Mouse (Mus musculus): ENCODE results near the gene Tmem176a. TPM values are rescaled to one million over a fixed set of nuclear protein-coding genes. Genes with fewer than 3 reads are reported as not detected.
"Not testable (repeated sequence)": the region's sequence is repeated elsewhere in the genome, so short reads cannot be mapped to it uniquely, and the experiment has no call there.

The Tmem176a gene
- polyA plus RNA-seq, 1 experiment from 2014 or later, result 193 TPM

DNA sequence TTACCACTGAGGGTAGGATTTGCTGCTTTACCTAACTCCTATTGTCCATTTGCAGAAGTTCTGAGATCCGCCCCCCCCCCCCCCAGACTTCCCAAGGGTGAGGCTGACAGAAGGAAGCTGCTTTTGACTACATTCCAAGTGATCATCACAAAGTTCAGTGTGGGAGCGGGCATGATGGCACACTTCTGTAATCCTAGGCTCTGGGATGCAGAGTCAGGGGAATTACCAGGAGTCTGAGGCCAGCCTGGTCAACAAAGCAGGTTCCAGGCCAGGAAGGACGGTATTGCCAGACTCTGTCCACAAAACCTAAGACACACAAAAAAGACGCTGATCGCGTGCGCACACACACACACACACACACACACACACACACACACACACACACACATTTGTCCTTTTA is 22.8 kb downstream of the Tmem176a start:
- Histone ChIP-seq H3K27me3 (replicated peaks; ENCODE audit: control insufficient read depth, insufficient read depth, low read length) (no peaks in the 10 kb centered on the region), H3K4me1 (replicated peaks; ENCODE audit: control insufficient read depth, insufficient read depth, low read length) (no peaks in the 10 kb centered on the region), H3K9me3 (ENCODE audit: control insufficient read depth) (no peaks in the 10 kb centered on the region), H3K9ac (ENCODE audit: low read depth, low read length) (no peak overlapping the region), H3K27ac (ENCODE audit: low read depth, low read length) (no peak overlapping the region), H3K36me3 (ENCODE audit: control insufficient read depth, insufficient read depth) (no peaks in the 10 kb centered on the region), H3K4me2 (replicated peaks; ENCODE audit: low read depth) (no peak overlapping the region), H3K4me3 (ENCODE audit: low read depth, low read length) (no peak overlapping the region)
- ATAC-seq, result no peak
- WGBS, result 77% methylated on average over 7 of the region's 7 CpGs
- TF ChIP-seq CTCF (IDR thresholded peaks at IDR 0.05; ENCODE audit: low read depth), result no peak

DNA sequence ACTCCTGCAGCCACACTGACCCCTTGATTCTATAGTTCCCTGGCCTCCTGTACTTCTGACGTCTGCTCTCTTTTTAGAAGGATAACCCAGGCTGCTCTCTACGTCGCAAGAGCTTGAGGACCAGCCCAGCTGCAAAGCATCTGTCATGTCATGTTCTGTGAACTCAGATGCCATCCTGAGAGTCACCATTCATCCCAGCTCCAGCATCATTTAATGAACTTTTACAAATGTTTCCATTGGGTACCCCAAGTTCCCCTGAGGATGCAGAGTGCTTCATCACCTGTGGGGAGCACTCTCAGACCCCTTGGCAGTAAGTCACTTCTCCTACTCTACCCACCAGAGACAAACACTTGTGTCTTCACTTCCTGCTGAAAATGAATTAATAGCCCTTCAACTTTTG is 23.5 kb downstream of the Tmem176a start:
- no peak for ATAC-seq
- Histone ChIP-seq H3K9ac (ENCODE audit: low read depth, low read length) (no peak overlapping the region), H3K27me3 (replicated peaks; ENCODE audit: control insufficient read depth, insufficient read depth, low read length) (no peaks in the 10 kb centered on the region), H3K9me3 (ENCODE audit: control insufficient read depth) (no peaks in the 10 kb centered on the region), H3K4me2 (replicated peaks; ENCODE audit: low read depth) (no peak overlapping the region), H3K4me3 (ENCODE audit: low read depth, low read length) (no peak overlapping the region), H3K36me3 (ENCODE audit: control insufficient read depth, insufficient read depth) (no peaks in the 10 kb centered on the region), H3K27ac (ENCODE audit: low read depth, low read length) (peak overlapping the region; percentile 77), H3K4me1 (replicated peaks; ENCODE audit: control insufficient read depth, insufficient read depth, low read length) (0 out of 2 replicates have a peak, but pooled peaks cover 2% of the 10 kb centered on the region)
- no peak for TF ChIP-seq CTCF (IDR thresholded peaks at IDR 0.05; ENCODE audit: low read depth)
- 43% methylated on average over 3 of the region's 3 CpGs for WGBS

DNA sequence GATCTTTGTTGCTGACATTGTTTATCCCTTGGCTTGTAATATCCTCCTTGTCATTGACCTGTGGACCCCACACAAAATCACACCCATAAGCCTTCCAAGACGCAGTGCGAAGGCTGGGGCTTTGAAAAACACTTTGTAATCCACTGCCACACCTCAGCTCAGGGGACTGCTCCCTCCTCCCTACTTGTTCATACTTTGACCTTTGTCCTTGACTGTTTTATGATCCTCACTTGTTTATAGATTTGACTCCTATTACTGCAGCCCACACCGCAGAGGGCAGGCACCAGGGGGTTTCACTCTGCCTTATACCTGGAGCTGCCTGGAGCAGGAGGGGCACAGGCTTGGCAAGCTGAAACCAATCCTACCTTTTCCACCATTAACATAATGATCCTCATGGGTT is 24.0 kb downstream of the Tmem176a start:
- TF ChIP-seq CTCF (IDR thresholded peaks at IDR 0.05; ENCODE audit: low read depth), result no peak; the same call in 1 of the 2 replicates
- Histone ChIP-seq H3K36me3 (ENCODE audit: control insufficient read depth, insufficient read depth) (no peaks in the 10 kb centered on the region), H3K4me3 (ENCODE audit: low read depth, low read length) (no peak overlapping the region), H3K4me1 (replicated peaks; ENCODE audit: control insufficient read depth, insufficient read depth, low read length) (0 out of 2 replicates have a peak, but pooled peaks cover 3% of the 10 kb centered on the region), H3K27ac (ENCODE audit: low read depth, low read length) (peak overlapping the region; percentile 77), H3K9me3 (ENCODE audit: control insufficient read depth) (no peaks in the 10 kb centered on the region), H3K4me2 (replicated peaks; ENCODE audit: low read depth) (no peak overlapping the region), H3K9ac (ENCODE audit: low read depth, low read length) (no peak overlapping the region), H3K27me3 (replicated peaks; ENCODE audit: control insufficient read depth, insufficient read depth, low read length) (no peaks in the 10 kb centered on the region)
- 20% methylated on average over 3 of the region's 3 CpGs for WGBS
- peak; percentile 89 for ATAC-seq

DNA sequence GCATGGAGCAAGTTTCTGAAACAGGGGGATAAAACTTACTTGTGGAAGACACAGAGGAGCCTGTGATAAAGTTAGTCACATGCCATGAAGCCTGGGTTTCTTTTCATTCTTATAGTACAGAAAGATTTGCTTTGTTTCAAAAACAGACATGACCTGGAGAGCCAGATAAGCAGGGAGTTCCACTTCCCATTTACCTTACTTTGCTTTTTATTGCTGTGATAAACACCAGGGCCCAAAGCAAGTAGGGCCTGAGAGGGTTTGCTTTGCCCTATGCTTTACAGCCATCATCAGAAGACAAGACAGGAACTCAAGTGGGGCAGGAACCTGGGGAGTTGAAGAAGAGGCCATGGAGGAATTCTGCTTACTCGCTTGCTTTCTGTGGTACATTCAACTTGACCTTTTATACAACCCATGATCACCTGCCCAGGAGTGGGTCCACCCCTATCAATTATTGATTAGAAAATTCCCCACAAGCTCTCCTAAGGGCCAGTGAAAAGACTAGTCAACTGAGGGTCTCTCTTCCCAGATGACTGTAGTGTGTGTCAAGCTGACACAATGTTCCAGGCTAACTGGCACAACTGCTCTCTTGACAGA is 24.5 kb downstream of the Tmem176a start:
- Histone ChIP-seq H3K9me3 (ENCODE audit: control insufficient read depth) (no peaks in the 10 kb centered on the region), H3K27ac (ENCODE audit: low read depth, low read length) (peak overlapping the region; percentile 77), H3K4me2 (replicated peaks; ENCODE audit: low read depth) (no peak overlapping the region), H3K4me3 (ENCODE audit: low read depth, low read length) (no peak overlapping the region), H3K9ac (ENCODE audit: low read depth, low read length) (no peak overlapping the region), H3K27me3 (replicated peaks; ENCODE audit: control insufficient read depth, insufficient read depth, low read length) (no peaks in the 10 kb centered on the region), H3K4me1 (replicated peaks; ENCODE audit: control insufficient read depth, insufficient read depth, low read length) (0 out of 2 replicates have a peak, but pooled peaks cover 3% of the 10 kb centered on the region), H3K36me3 (ENCODE audit: control insufficient read depth, insufficient read depth) (no peaks in the 10 kb centered on the region)
- ATAC-seq, result peak; percentile 66
- TF ChIP-seq CTCF (IDR thresholded peaks at IDR 0.05; ENCODE audit: low read depth), result no peak
- 25% methylated on average over 1 of the region's 1 CpGs for WGBS

DNA sequence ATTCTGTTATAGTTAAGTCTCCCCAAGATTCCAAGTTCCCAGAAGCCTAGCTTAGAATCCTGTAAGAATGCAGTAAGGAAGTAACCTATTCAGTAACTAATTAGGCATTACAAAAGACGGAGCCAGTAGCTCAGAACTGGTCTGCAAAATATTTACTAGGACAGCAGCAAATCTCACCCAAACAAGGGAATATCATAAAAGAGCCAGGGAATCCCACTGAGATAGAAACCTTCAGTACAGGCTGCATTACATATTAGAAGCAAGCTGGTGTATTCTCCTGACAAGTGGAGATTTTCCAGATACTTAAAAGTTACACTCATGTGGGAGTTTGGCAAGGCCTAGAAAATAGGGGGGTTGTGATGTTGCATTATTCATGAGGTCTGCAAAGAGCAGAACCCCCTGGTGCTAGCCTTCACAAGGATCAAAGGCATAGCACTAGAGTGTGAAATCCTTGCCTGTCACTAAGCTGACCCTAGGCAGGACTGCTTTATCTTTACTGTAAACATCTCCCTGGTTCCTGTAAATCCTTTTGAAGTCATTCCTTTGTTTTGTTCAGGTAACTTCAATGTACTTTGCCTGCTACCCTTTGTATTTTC is 25.7 kb downstream of the Tmem176a start:
- not testable (repeated sequence) for H3K9me3 ChIP-seq (ENCODE audit: control insufficient read depth); H3K4me1 ChIP-seq (replicated peaks; ENCODE audit: control insufficient read depth, insufficient read depth, low read length); H3K9ac ChIP-seq (ENCODE audit: low read depth, low read length); H3K4me2 ChIP-seq (replicated peaks; ENCODE audit: low read depth); H3K27me3 ChIP-seq (replicated peaks; ENCODE audit: control insufficient read depth, insufficient read depth, low read length); H3K27ac ChIP-seq (ENCODE audit: low read depth, low read length); ATAC-seq; H3K4me3 ChIP-seq (ENCODE audit: low read depth, low read length); H3K36me3 ChIP-seq (ENCODE audit: control insufficient read depth, insufficient read depth)
- 12% methylated on average over 1 of the region's 1 CpGs for WGBS

DNA sequence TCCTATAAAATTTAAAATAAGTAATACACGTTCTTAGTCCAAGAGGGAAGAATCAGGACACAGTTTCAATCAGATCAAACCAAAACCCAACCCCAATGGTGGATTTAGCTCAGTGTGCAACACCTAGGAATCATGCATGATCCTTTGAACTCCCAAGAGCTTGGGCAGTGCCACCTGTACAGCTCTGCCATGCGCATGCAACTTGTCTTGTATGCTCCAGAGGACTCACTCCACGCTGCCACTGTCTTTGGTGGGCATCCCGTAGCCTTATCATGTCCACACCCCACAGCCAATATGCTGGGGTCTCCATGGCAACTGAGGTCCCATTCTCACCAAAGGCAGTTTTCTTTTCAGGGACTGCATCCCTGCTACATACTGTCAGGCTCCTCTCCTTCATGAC is 26.4 kb downstream of the Tmem176a start:
- Histone ChIP-seq H3K36me3 (ENCODE audit: control insufficient read depth, insufficient read depth) (no peaks in the 10 kb centered on the region), H3K4me2 (replicated peaks; ENCODE audit: low read depth) (no peak overlapping the region), H3K4me3 (ENCODE audit: low read depth, low read length) (no peak overlapping the region), H3K9ac (ENCODE audit: low read depth, low read length) (no peak overlapping the region), H3K4me1 (replicated peaks; ENCODE audit: control insufficient read depth, insufficient read depth, low read length) (0 out of 2 replicates have a peak, but pooled peaks cover 3% of the 10 kb centered on the region), H3K27me3 (replicated peaks; ENCODE audit: control insufficient read depth, insufficient read depth, low read length) (no peaks in the 10 kb centered on the region), H3K9me3 (ENCODE audit: control insufficient read depth) (no peaks in the 10 kb centered on the region), H3K27ac (ENCODE audit: low read depth, low read length) (no peak overlapping the region)
- 72% methylated on average over 4 of the region's 4 CpGs for WGBS
- ATAC-seq, result no peak
- TF ChIP-seq CTCF (IDR thresholded peaks at IDR 0.05; ENCODE audit: low read depth), result no peak
